Mouse (Mus musculus): Measurements from ENCODE around the gene Peli3. TPM values are rescaled to one million over a fixed set of nuclear protein-coding genes. Genes with fewer than 3 reads are reported as not detected.
"Not testable (repeated sequence)": the region's sequence is repeated elsewhere in the genome, so short reads cannot be mapped to it uniquely, and the experiment has no call there.

The Peli3 gene
- polyA plus RNA-seq, 1 experiment from 2014 or later: 2.1 TPM

GRCm38 (mm10) chr19:4961928-4962601 is 19.1 kb upstream of the Peli3 start, which contains the start of gene Mrpl11:
TSS of gene Mrpl11 (plus strand) at chr19:4962147.
- ATAC-seq (replicated peaks; ENCODE audit: low FRiP score): peak; percentile 91
- DNase-seq (ENCODE audit: low spot score): peak; percentile 92
- Histone ChIP-seq H3K9me3 (ENCODE audit: control insufficient read depth, low read length) (no peaks in the 10 kb centered on the region), H3K4me1 (replicated peaks; ENCODE audit: control insufficient read depth, insufficient read depth, low read length) (0 out of 2 replicates have a peak, but pooled peaks cover 3% of the 10 kb centered on the region), H3K4me3 (ENCODE audit: low read depth, low read length) (peak within 1 kb of the TSS; percentile 82), H3K9ac (ENCODE audit: low read length) (peak within 1 kb of the TSS; percentile 93), H3K4me2 (ENCODE audit: low read depth, low read length, severe bottlenecking) (peak within 1 kb of the TSS; percentile 50), H3K36me3 (ENCODE audit: control insufficient read depth, insufficient read depth, low read length) (peaks cover 6% of the 10 kb centered on the region), H3K27ac (ENCODE audit: low read depth, low read length) (peak within 1 kb of the TSS; percentile 68; the same call in 1 of the 2 replicates), H3K27me3 (ENCODE audit: control insufficient read depth, insufficient read depth, low read length) (no peaks in the 10 kb centered on the region)
- WGBS: under 1% methylated on average over 34 of the region's 34 CpGs

- DNase-seq (ENCODE audit: low spot score); H3K36me3 ChIP-seq (ENCODE audit: control insufficient read depth, insufficient read depth, low read length); H3K4me3 ChIP-seq (ENCODE audit: low read depth, low read length); H3K4me1 ChIP-seq (replicated peaks; ENCODE audit: control insufficient read depth, insufficient read depth, low read length); H3K27ac ChIP-seq (ENCODE audit: low read depth, low read length); H3K4me2 ChIP-seq (ENCODE audit: low read depth, low read length, severe bottlenecking); H3K9ac ChIP-seq (ENCODE audit: low read length); ATAC-seq (replicated peaks; ENCODE audit: low FRiP score); H3K9me3 ChIP-seq (ENCODE audit: control insufficient read depth, low read length); H3K27me3 ChIP-seq (ENCODE audit: control insufficient read depth, insufficient read depth, low read length): not testable (repeated sequence)
- 92% methylated on average over 9 of the region's 9 CpGs for WGBS
Measured at GRCm38 (mm10) chr19:4948641-4949040, 5.7 kb upstream of the Peli3 start.

GRCm38 (mm10) chr19:4945540-4945939 is 2.6 kb upstream of the Peli3 start:
- 49% methylated on average over 6 of the region's 6 CpGs for WGBS
- no peak overlapping the region for H3K9ac ChIP-seq (ENCODE audit: low read length)
- H3K4me3 ChIP-seq (ENCODE audit: low read depth, low read length): no peak overlapping the region
- H3K36me3 ChIP-seq (ENCODE audit: control insufficient read depth, insufficient read depth, low read length): no peaks in the 10 kb centered on the region
- no peak overlapping the region for H3K27ac ChIP-seq (ENCODE audit: low read depth, low read length)
- H3K9me3 ChIP-seq (ENCODE audit: control insufficient read depth, low read length): no peaks in the 10 kb centered on the region
- peaks cover 3% of the 10 kb centered on the region for H3K4me1 ChIP-seq (replicated peaks; ENCODE audit: control insufficient read depth, insufficient read depth, low read length)
- DNase-seq (ENCODE audit: low spot score): no peak
- no peak for ATAC-seq (replicated peaks; ENCODE audit: low FRiP score)
- peaks cover 7% of the 10 kb centered on the region for H3K27me3 ChIP-seq (ENCODE audit: control insufficient read depth, insufficient read depth, low read length)
- H3K4me2 ChIP-seq (ENCODE audit: low read depth, low read length, severe bottlenecking): no peak overlapping the region

GRCm38 (mm10) chr19:4943253-4943588 is 294 bp upstream of the Peli3 start:
- no peaks in the 10 kb centered on the region for H3K9me3 ChIP-seq (ENCODE audit: control insufficient read depth, low read length)
- H3K4me2 ChIP-seq (ENCODE audit: low read depth, low read length, severe bottlenecking): peak overlapping the region; percentile 96
- DNase-seq (ENCODE audit: low spot score): no peak
- H3K36me3 ChIP-seq (ENCODE audit: control insufficient read depth, insufficient read depth, low read length): no peaks in the 10 kb centered on the region
- WGBS: 9% methylated on average over 13 of the region's 13 CpGs
- H3K27me3 ChIP-seq (ENCODE audit: control insufficient read depth, insufficient read depth, low read length): peaks cover 7% of the 10 kb centered on the region
- peak overlapping the region; percentile 66 for H3K4me3 ChIP-seq (ENCODE audit: low read depth, low read length)
- no peak overlapping the region for H3K27ac ChIP-seq (ENCODE audit: low read depth, low read length)
- no peak; the same call in 1 of the 2 replicates for ATAC-seq (replicated peaks; ENCODE audit: low FRiP score)
- peak overlapping the region; percentile 60 for H3K9ac ChIP-seq (ENCODE audit: low read length)
- H3K4me1 ChIP-seq (replicated peaks; ENCODE audit: control insufficient read depth, insufficient read depth, low read length): peaks cover 3% of the 10 kb centered on the region

- Histone ChIP-seq H3K4me1 (replicated peaks; ENCODE audit: control insufficient read depth, insufficient read depth, low read length) (peaks cover 3% of the 10 kb centered on the region), H3K9me3 (ENCODE audit: control insufficient read depth, low read length) (no peaks in the 10 kb centered on the region), H3K4me2 (ENCODE audit: low read depth, low read length, severe bottlenecking) (no peak overlapping the region), H3K27me3 (ENCODE audit: control insufficient read depth, insufficient read depth, low read length) (peaks cover 7% of the 10 kb centered on the region), H3K4me3 (ENCODE audit: low read depth, low read length) (no peak overlapping the region), H3K9ac (ENCODE audit: low read length) (no peak overlapping the region), H3K36me3 (ENCODE audit: control insufficient read depth, insufficient read depth, low read length) (no peaks in the 10 kb centered on the region), H3K27ac (ENCODE audit: low read depth, low read length) (no peak overlapping the region)
- no peak for ATAC-seq (replicated peaks; ENCODE audit: low FRiP score)
- WGBS: 89% methylated on average over 17 of the region's 17 CpGs
- no peak for DNase-seq (ENCODE audit: low spot score)
Measured at GRCm38 (mm10) chr19:4937444-4938310, 5.2 kb downstream of the Peli3 start.

- Histone ChIP-seq H3K36me3 (ENCODE audit: control insufficient read depth, insufficient read depth, low read length) (no peaks in the 10 kb centered on the region), H3K27me3 (ENCODE audit: control insufficient read depth, insufficient read depth, low read length) (peaks cover 4% of the 10 kb centered on the region), H3K9ac (ENCODE audit: low read length) (no peak overlapping the region), H3K4me2 (ENCODE audit: low read depth, low read length, severe bottlenecking) (no peak overlapping the region), H3K27ac (ENCODE audit: low read depth, low read length) (no peak overlapping the region), H3K4me3 (ENCODE audit: low read depth, low read length) (no peak overlapping the region), H3K4me1 (replicated peaks; ENCODE audit: control insufficient read depth, insufficient read depth, low read length) (no peaks in the 10 kb centered on the region), H3K9me3 (ENCODE audit: control insufficient read depth, low read length) (no peaks in the 10 kb centered on the region)
- WGBS: 76% methylated on average over 2 of the region's 2 CpGs
- no peak for DNase-seq (ENCODE audit: low spot score)
- ATAC-seq (replicated peaks; ENCODE audit: low FRiP score): no peak
Measured at GRCm38 (mm10) chr19:4936896-4937295, 6.0 kb downstream of the Peli3 start.

- WGBS: 59% methylated on average over 5 of the region's 5 CpGs
- ATAC-seq (replicated peaks; ENCODE audit: low FRiP score): no peak; the same call in 1 of the 2 replicates
Measured at GRCm38 (mm10) chr19:4928781-4929180, 14.1 kb downstream of the Peli3 start.

GRCm38 (mm10) chr19:4927904-4928531 is 14.9 kb downstream of the Peli3 start, which contains the start of gene Dpp3:
TSS of gene Dpp3 (minus strand) at chr19:4928287.
- DNase-seq (ENCODE audit: low spot score) (peak; percentile 100), ATAC-seq (replicated peaks; ENCODE audit: low FRiP score) (peak; percentile 97)
- Histone ChIP-seq H3K36me3 (ENCODE audit: control insufficient read depth, insufficient read depth, low read length) (peaks cover 7% of the 10 kb centered on the region), H3K4me2 (ENCODE audit: low read depth, low read length, severe bottlenecking) (peak within 1 kb of the TSS; percentile 73), H3K4me3 (ENCODE audit: low read depth, low read length) (peak within 1 kb of the TSS; percentile 57), H3K4me1 (replicated peaks; ENCODE audit: control insufficient read depth, insufficient read depth, low read length) (peaks cover 9% of the 10 kb centered on the region; the same call in 1 of the 2 replicates), H3K27ac (ENCODE audit: low read depth, low read length) (peak within 1 kb of the TSS; percentile 44; the same call in 1 of the 2 replicates), H3K9ac (ENCODE audit: low read length) (peak within 1 kb of the TSS; percentile 68), H3K9me3 (ENCODE audit: control insufficient read depth, low read length) (no peaks in the 10 kb centered on the region), H3K27me3 (ENCODE audit: control insufficient read depth, insufficient read depth, low read length) (no peaks in the 10 kb centered on the region)
- 0% methylated on average over 32 of the region's 32 CpGs for WGBS

More at GRCm38 (mm10) chr19:4928781-4929180, 14.1 kb downstream of the Peli3 start:
- H3K9me3 ChIP-seq (ENCODE audit: control insufficient read depth, low read length): no peaks in the 10 kb centered on the region
- no peak for DNase-seq (ENCODE audit: low spot score)
- H3K4me1 ChIP-seq (replicated peaks; ENCODE audit: control insufficient read depth, insufficient read depth, low read length): peaks cover 9% of the 10 kb centered on the region; the same call in 1 of the 2 replicates
- peak overlapping the region; percentile 59 for H3K4me2 ChIP-seq (ENCODE audit: low read depth, low read length, severe bottlenecking)
- peak overlapping the region; percentile 68 for H3K9ac ChIP-seq (ENCODE audit: low read length)
- peak overlapping the region; percentile 57; the same call in 1 of the 2 replicates for H3K4me3 ChIP-seq (ENCODE audit: low read depth, low read length)
- peaks cover 7% of the 10 kb centered on the region for H3K36me3 ChIP-seq (ENCODE audit: control insufficient read depth, insufficient read depth, low read length)
- H3K27ac ChIP-seq (ENCODE audit: low read depth, low read length): peak overlapping the region; percentile 44; the same call in 1 of the 2 replicates
- no peaks in the 10 kb centered on the region for H3K27me3 ChIP-seq (ENCODE audit: control insufficient read depth, insufficient read depth, low read length)

Data from forebrain, embryonic 11.5 days (tissue).